Mouse (Mus musculus) heart, embryonic 16.5 days (tissue): ENCODE measurements around the gene BC024063. TPM values are rescaled to one million over a fixed set of nuclear protein-coding genes. Genes with fewer than 3 reads are reported as not detected.

Experiments used
- ATAC-seq: fragments of 200-750 bp; cut with Nextera tagmentation; replicated peaks from 2 replicates; pipeline ENCODE4 v1.8.0; 2017; ENCODE audit warnings: moderate number of reproducible peaks; ENCODE audit not compliant: insufficient read depth, low FRiP score; ENCODE audit errors: extremely low read depth
- H3K27ac ChIP-seq: fragments of 300-500 bp; sonication (generic); 2 replicates; pipeline ENCODE4 v1.5.1; 2014; ENCODE audit warnings: mild to moderate bottlenecking, low read length, control low read depth, moderate library complexity
- H3K27me3 ChIP-seq: fragments of 300-500 bp; sonication (generic); 2 replicates; pipeline ENCODE4 v1.6.1; 2014; ENCODE audit warnings: low read length, mixed read lengths; ENCODE audit not compliant: control insufficient read depth, insufficient read depth
- H3K36me3 ChIP-seq: fragments of 300-500 bp; sonication (generic); 2 replicates; pipeline ENCODE4 v1.6.1; 2014; ENCODE audit not compliant: control insufficient read depth, insufficient read depth
- H3K4me1 ChIP-seq: fragments of 300-500 bp; sonication (generic); 2 replicates; pipeline ENCODE4 v1.6.1; 2014; ENCODE audit warnings: low read length, mixed read lengths; ENCODE audit not compliant: control insufficient read depth, insufficient read depth
- H3K4me2 ChIP-seq: fragments of 300-500 bp; sonication (generic); 2 replicates; pipeline ENCODE4 v1.6.1; 2014; ENCODE audit warnings: low read depth, mild to moderate bottlenecking, control low read depth, low read length
- H3K4me3 ChIP-seq: fragments of 300-500 bp; sonication (generic); 2 replicates; pipeline ENCODE4 v1.5.1; 2014; ENCODE audit warnings: mild to moderate bottlenecking, control low read depth, low read length
- H3K9ac ChIP-seq: fragments of 300-500 bp; sonication (generic); 2 replicates; pipeline ENCODE4 v1.6.1; 2014; ENCODE audit warnings: low read length, control low read depth
- H3K9me3 ChIP-seq: fragments of 300-500 bp; sonication (generic); replicated peaks from 2 replicates; pipeline ENCODE4 v1.6.1; 2016; ENCODE audit warnings: low read length; ENCODE audit not compliant: control insufficient read depth
- WGBS: fragments of 180-500 bp; shearing (Covaris S2); extraction: QIAGEN DNeasy Blood & Tissue Kit; methylation state at CpG from one replicate; pipeline ENCODE4 v1.1.7; 2014; 5-methylcytosine and 5-hydroxymethylcytosine counted together
- polyA plus RNA-seq: library from polyadenylated mRNA; unstranded; fragments of >200 nt; fragmentation: Nextera tagmentation; extraction: Ambion mirVana; gene quantifications from 2 replicates; pipeline ENCODE4 v1.2.1, GENCODE M21; 2015

Gene BC024063
- polyA plus RNA-seq, 1 experiment from 2014 or later = 2.9 TPM

DNA sequence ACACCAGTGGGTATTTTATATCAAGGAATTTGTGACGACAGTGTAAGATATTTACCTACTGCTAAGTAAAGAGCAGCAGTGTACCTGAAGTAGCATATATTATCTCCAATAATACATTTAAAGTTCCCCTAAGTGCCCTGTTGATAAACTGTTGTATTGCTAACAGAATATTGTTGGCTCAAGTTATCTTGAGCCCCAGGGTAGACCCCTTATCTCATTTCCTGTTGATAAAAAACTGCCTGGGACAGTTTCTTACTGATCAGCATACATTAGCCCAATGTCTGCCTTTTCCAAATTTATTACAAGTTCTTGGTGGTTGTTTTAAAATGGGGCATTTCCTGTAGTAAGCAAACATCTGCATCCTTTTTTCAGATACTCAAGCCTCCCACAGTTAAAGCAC is 62.1 kb downstream of the BC024063 start:
- Histone ChIP-seq H3K4me3 (no peak overlapping the region), H3K4me2 (no peak overlapping the region), H3K27me3 (no peaks in the 10 kb centered on the region), H3K4me1 (no peaks in the 10 kb centered on the region), H3K36me3 (peaks cover 51% of the 10 kb centered on the region), H3K9me3 (peaks cover 33% of the 10 kb centered on the region), H3K27ac (no peak overlapping the region), H3K9ac (no peak overlapping the region)
- WGBS = 88% methylated on average over 1 of the region's 1 CpGs
- no peak for ATAC-seq

- WGBS = 82% methylated on average over 4 of the region's 4 CpGs
- H3K4me1 ChIP-seq = no peaks in the 10 kb centered on the region
- no peak overlapping the region for H3K9ac ChIP-seq
- no peak for ATAC-seq
- H3K27ac ChIP-seq = no peak overlapping the region
- no peak overlapping the region for H3K4me2 ChIP-seq
- peaks cover 65% of the 10 kb centered on the region for H3K36me3 ChIP-seq
- no peaks in the 10 kb centered on the region for H3K27me3 ChIP-seq
- H3K4me3 ChIP-seq = no peak overlapping the region
- H3K9me3 ChIP-seq = peaks cover 50% of the 10 kb centered on the region
Observed at GRCm38 (mm10) chr10:82147571-82147970, 64.4 kb downstream of the BC024063 start.

Other genes starting within 250 kb of the BC024063 start
- 5.8 and 6.7 TPM in 2 replicates for gene Gm32687, start 219.4 kb upstream of the BC024063 start, polyA plus RNA-seq
- 0.91 and 1.7 TPM in 2 replicates for gene Zfp781, start 152.9 kb upstream of the BC024063 start, polyA plus RNA-seq
- gene Zfp873, start 35.2 kb upstream of the BC024063 start, polyA plus RNA-seq = 11.5 and 11.9 TPM in 2 replicates
- gene AU041133, start 44.7 kb downstream of the BC024063 start, polyA plus RNA-seq = 4.1 and 4.6 TPM in 2 replicates
- 13.4 and 13.9 TPM in 2 replicates for gene Zfp938, start 157.9 kb downstream of the BC024063 start, polyA plus RNA-seq
- not detected in 2 replicates for gene 4932415D10Rik, start 233.2 kb downstream of the BC024063 start, polyA plus RNA-seq